Mouse (Mus musculus) lung, embryonic 16.5 days (tissue): ENCODE data around the gene Scgb3a1. TPM values are rescaled to one million over a fixed set of nuclear protein-coding genes. Genes with fewer than 3 reads are reported as not detected.

Source experiments
- ATAC-seq: fragments of 200-750 bp; cut with Nextera tagmentation; 2 replicates; pipeline ENCODE4 v1.8.0; 2017; ENCODE audit warnings: low read depth, mild to moderate bottlenecking, moderate library complexity
- H3K27ac ChIP-seq: fragments of 300-500 bp; sonication (generic); 2 replicates; pipeline ENCODE4 v1.5.1; 2014; ENCODE audit warnings: mild to moderate bottlenecking, control low read depth, low read length
- H3K27me3 ChIP-seq: fragments of 300-500 bp; sonication (generic); 2 replicates; pipeline ENCODE4 v1.6.1; 2014; ENCODE audit warnings: low read depth, low read length, mixed read lengths; ENCODE audit not compliant: control insufficient read depth, insufficient read depth
- H3K36me3 ChIP-seq: fragments of 300-500 bp; sonication (generic); 2 replicates; pipeline ENCODE4 v1.6.1; 2014; ENCODE audit warnings: low read length; ENCODE audit not compliant: control insufficient read depth, insufficient read depth
- H3K4me1 ChIP-seq: fragments of 300-500 bp; sonication (generic); replicated peaks from 2 replicates; pipeline ENCODE4 v1.6.1; 2014; ENCODE audit warnings: low read length, mixed read lengths; ENCODE audit not compliant: control insufficient read depth, insufficient read depth
- H3K4me2 ChIP-seq: fragments of 300-500 bp; sonication (generic); 2 replicates; pipeline ENCODE4 v1.6.1; 2014; ENCODE audit warnings: low read depth, low read length, control low read depth
- H3K4me3 ChIP-seq: fragments of 300-500 bp; sonication (generic); 2 replicates; pipeline ENCODE4 v1.5.1; 2014; ENCODE audit warnings: mild to moderate bottlenecking, low read length, control low read depth
- H3K9ac ChIP-seq: fragments of 300-500 bp; sonication (generic); 2 replicates; pipeline ENCODE4 v1.6.1; 2014; ENCODE audit warnings: low read length, control low read depth
- H3K9me3 ChIP-seq: fragments of 300-500 bp; sonication (generic); 2 replicates; pipeline ENCODE4 v1.6.1; 2016; ENCODE audit warnings: low read length; ENCODE audit not compliant: control insufficient read depth
- WGBS: fragments of 180-500 bp; shearing (Covaris S2); extraction: QIAGEN DNeasy Blood & Tissue Kit; methylation state at CpG from one replicate; pipeline ENCODE4 v1.1.7; 2014; 5-methylcytosine and 5-hydroxymethylcytosine counted together
- polyA plus RNA-seq: library from polyadenylated mRNA; unstranded; fragments of >200 nt; fragmentation: Nextera tagmentation; extraction: Ambion mirVana; gene quantifications from 2 replicates; pipeline ENCODE4 v1.2.1, GENCODE M21; 2015

Scgb3a1 gene
- polyA plus RNA-seq, 1 experiment from 2014 or later: 3.1 TPM

GRCm38 (mm10) chr11:49673433-49673832, 10.0 kb downstream of the Scgb3a1 start:
- Histone ChIP-seq H3K9ac (no peak overlapping the region), H3K9me3 (no peaks in the 10 kb centered on the region), H3K4me2 (no peak overlapping the region), H3K4me1 (no peaks in the 10 kb centered on the region), H3K27ac (no peak overlapping the region), H3K27me3 (no peaks in the 10 kb centered on the region), H3K4me3 (no peak overlapping the region), H3K36me3 (peaks cover 40% of the 10 kb centered on the region)
- ATAC-seq: no peak
- 67% methylated on average over 3 of the region's 3 CpGs for WGBS

GRCm38 (mm10) chr11:49684237-49684973, 21.0 kb downstream of the Scgb3a1 start:
- H3K4me3 ChIP-seq: no peak overlapping the region
- no peak overlapping the region for H3K27ac ChIP-seq
- H3K36me3 ChIP-seq: peaks cover 50% of the 10 kb centered on the region

GRCm38 (mm10) chr11:49695013-49695412, 31.6 kb downstream of the Scgb3a1 start:
- H3K4me3 ChIP-seq: no peak overlapping the region
- H3K36me3 ChIP-seq: peaks cover 20% of the 10 kb centered on the region
- no peak overlapping the region for H3K4me2 ChIP-seq
- WGBS: 95% methylated on average over 3 of the region's 3 CpGs
- no peak overlapping the region for H3K9ac ChIP-seq
- H3K27me3 ChIP-seq: no peaks in the 10 kb centered on the region
- H3K9me3 ChIP-seq: no peaks in the 10 kb centered on the region
- ATAC-seq: no peak
- no peak overlapping the region for H3K27ac ChIP-seq
- H3K4me1 ChIP-seq: no peaks in the 10 kb centered on the region

More at GRCm38 (mm10) chr11:49684237-49684973, 21.0 kb downstream of the Scgb3a1 start:
- 90% methylated on average over 12 of the region's 12 CpGs for WGBS
- Histone ChIP-seq H3K9ac (no peak overlapping the region), H3K4me1 (no peaks in the 10 kb centered on the region), H3K4me2 (no peak overlapping the region), H3K27me3 (no peaks in the 10 kb centered on the region), H3K9me3 (no peaks in the 10 kb centered on the region)
- no peak for ATAC-seq

GRCm38 (mm10) chr11:49695695-49696094, 32.3 kb downstream of the Scgb3a1 start:
- no peaks in the 10 kb centered on the region for H3K4me1 ChIP-seq
- H3K36me3 ChIP-seq: peaks cover 17% of the 10 kb centered on the region
- H3K27ac ChIP-seq: no peak overlapping the region
- no peak overlapping the region for H3K9ac ChIP-seq
- no peaks in the 10 kb centered on the region for H3K9me3 ChIP-seq
- H3K27me3 ChIP-seq: no peaks in the 10 kb centered on the region
- no peak overlapping the region for H3K4me2 ChIP-seq
- no peak for ATAC-seq
- WGBS: 82% methylated on average over 2 of the region's 2 CpGs
- H3K4me3 ChIP-seq: no peak overlapping the region

- H3K4me2 ChIP-seq: no peak overlapping the region
- no peak for ATAC-seq
- no peaks in the 10 kb centered on the region for H3K27me3 ChIP-seq
- no peak overlapping the region for H3K4me3 ChIP-seq
- WGBS: 93% methylated on average over 2 of the region's 2 CpGs
- H3K9ac ChIP-seq: no peak overlapping the region
- H3K27ac ChIP-seq: no peak overlapping the region
- peaks cover 23% of the 10 kb centered on the region for H3K36me3 ChIP-seq
- no peaks in the 10 kb centered on the region for H3K9me3 ChIP-seq
- no peaks in the 10 kb centered on the region for H3K4me1 ChIP-seq
These were observed 33.1 kb downstream of the Scgb3a1 start for GRCm38 (mm10) chr11:49696472-49696871.

- Histone ChIP-seq H3K27me3 (no peaks in the 10 kb centered on the region), H3K4me3 (no peak overlapping the region), H3K9ac (no peak overlapping the region), H3K27ac (no peak overlapping the region), H3K4me1 (no peaks in the 10 kb centered on the region), H3K4me2 (no peak overlapping the region), H3K36me3 (peaks cover 25% of the 10 kb centered on the region), H3K9me3 (no peaks in the 10 kb centered on the region)
- ATAC-seq: no peak
- WGBS: 83% methylated on average over 5 of the region's 5 CpGs
These were observed 34.4 kb downstream of the Scgb3a1 start for GRCm38 (mm10) chr11:49697779-49698178.

GRCm38 (mm10) chr11:49699079-49699478, 35.7 kb downstream of the Scgb3a1 start:
- H3K36me3 ChIP-seq: peaks cover 21% of the 10 kb centered on the region
- 91% methylated on average over 1 of the region's 1 CpGs for WGBS
- ATAC-seq: no peak
- H3K27me3 ChIP-seq: no peaks in the 10 kb centered on the region
- no peak overlapping the region for H3K27ac ChIP-seq
- H3K9me3 ChIP-seq: no peaks in the 10 kb centered on the region
- no peaks in the 10 kb centered on the region for H3K4me1 ChIP-seq
- no peak overlapping the region for H3K4me3 ChIP-seq
- no peak overlapping the region for H3K9ac ChIP-seq
- H3K4me2 ChIP-seq: no peak overlapping the region

- Histone ChIP-seq H3K9me3 (no peaks in the 10 kb centered on the region), H3K4me3 (no peak overlapping the region), H3K4me2 (no peak overlapping the region), H3K9ac (no peak overlapping the region), H3K27ac (no peak overlapping the region), H3K4me1 (no peaks in the 10 kb centered on the region), H3K36me3 (peaks cover 22% of the 10 kb centered on the region), H3K27me3 (no peaks in the 10 kb centered on the region)
- no peak for ATAC-seq
- WGBS: 96% methylated on average over 8 of the region's 8 CpGs
These were observed 38.6 kb downstream of the Scgb3a1 start for GRCm38 (mm10) chr11:49702014-49702413.

- Histone ChIP-seq H3K9me3 (no peaks in the 10 kb centered on the region), H3K27me3 (no peaks in the 10 kb centered on the region), H3K4me2 (no peak overlapping the region), H3K27ac (no peak overlapping the region), H3K4me3 (no peak overlapping the region), H3K9ac (no peak overlapping the region), H3K4me1 (peaks cover 7% of the 10 kb centered on the region; the same call in 1 of the 2 replicates), H3K36me3 (peaks cover 18% of the 10 kb centered on the region)
- ATAC-seq: no peak
- 72% methylated on average over 8 of the region's 8 CpGs for WGBS
These were observed 41.4 kb downstream of the Scgb3a1 start for GRCm38 (mm10) chr11:49704804-49705203.
